Mouse (Mus musculus): Measurements from ENCODE around the gene Sgce.

- TF ChIP-seq CTCF (IDR thresholded peaks at IDR 0.05 in 2 of 3, conservative IDR thresholded peaks at IDR 0.05 in 1 of 3; ENCODE audit: control insufficient read depth in 1 of 3, insufficient read depth in 1 of 3, low read depth in 2 of 3, low read length in 3 of 3, poor library complexity in 1 of 3, severe bottlenecking in 1 of 3) (no peak), GATA1 (IDR thresholded peaks at IDR 0.05; ENCODE audit: low read depth, low read length) (peak; percentile 72), MAFK (IDR thresholded peaks at IDR 0.05; ENCODE audit: borderline replicate concordance, low read depth, low read length) (no peak), ZKSCAN1 (IDR thresholded peaks at IDR 0.05; ENCODE audit: low read depth, low read length) (no peak), POLR2AphosphoS5 (IDR thresholded peaks at IDR 0.05; ENCODE audit: borderline replicate concordance, low read depth, low read length) (no peak), EP300 (IDR thresholded peaks at IDR 0.05; ENCODE audit: low read depth in 1 of 2, low read length in 2 of 2) (peak in 1 of 2 experiments; percentile 8; a peak in 1 of 4 replicates)
These were observed 83.5 kb downstream of the Sgce start for GRCm38 (mm10) chr6:4663516-4663915.

Measured in MEL (cell line).